Mouse (Mus musculus) activated CD4-positive, CD25-positive, alpha-beta regulatory T cell (primary cell): ENCODE results near the gene Capn3. TPM values are rescaled to one million over a fixed set of nuclear protein-coding genes. Genes with fewer than 3 reads are reported as not detected.

Experiments used
- polyA plus RNA-seq, 2 experiments: library from polyadenylated mRNA; unstranded; fragments of 100-300 nt; shearing (Covaris generic); gene quantifications; one replicate each; pipeline ENCODE4 v1.2.1; 2017

Gene Capn3
- 10 to 100 TPM; 29.1 to 53.7 TPM for polyA plus RNA-seq

GRCm38 (mm10) chr2:120455719-120456118, at the start of gene Capn3:
Gene Capn3 (plus strand): TSS chr2:120456019.

Other genes with a start within 250 kb of the Capn3 start
- under 1 TPM in 1 of 2 experiments, not detected in 1; 0.23 TPM for gene Pla2g4e, start 210.7 kb upstream of the Capn3 start, polyA plus RNA-seq
- gene Pla2g4d, start 166.8 kb upstream of the Capn3 start, polyA plus RNA-seq = under 1 TPM in 1 of 2 experiments, not detected in 1; 0.05 TPM
- 1 to 10 TPM; 3.5 to 4.8 TPM for gene Pla2g4f, start 141.9 kb upstream of the Capn3 start, polyA plus RNA-seq
- 10 to 100 TPM; 34.8 to 39.1 TPM for gene Vps39, start 102.9 kb upstream of the Capn3 start, polyA plus RNA-seq
- 10 to 100 TPM; 17.6 to 17.8 TPM for gene Ganc, start 52.1 kb upstream of the Capn3 start, polyA plus RNA-seq
- gene Tmem87a, start 51.9 kb upstream of the Capn3 start, polyA plus RNA-seq = 10 to 100 TPM; 18.7 to 23.2 TPM
- gene Zfp106, start 107.8 kb downstream of the Capn3 start, polyA plus RNA-seq = 10 to 100 TPM; 45.1 to 58.7 TPM
- gene Snap23, start 111.7 kb downstream of the Capn3 start, polyA plus RNA-seq = 10 to 100 TPM; 42.6 to 47.8 TPM
- 10 to 100 TPM; 17.6 to 26.7 TPM for gene Haus2, start 153.4 kb downstream of the Capn3 start, polyA plus RNA-seq
- gene Lrrc57, start 153.5 kb downstream of the Capn3 start, polyA plus RNA-seq = 10 to 100 TPM; 21.5 to 31.3 TPM
- gene Stard9, start 173.1 kb downstream of the Capn3 start, polyA plus RNA-seq = 1 to 10 TPM; 1.2 to 1.3 TPM